Mouse (Mus musculus) lung, postnatal 0 days (tissue): Measurements from ENCODE around the gene Pan2.

ENCODE experiments used
- CTCF ChIP-seq: IDR thresholded peaks from 2 replicates; pipeline ENCODE4 v1.5.1; 2016; ENCODE audit warnings: antibody characterized with exemption, mild to moderate bottlenecking
- EP300 ChIP-seq: IDR thresholded peaks from 2 replicates; pipeline ENCODE4 v1.6.1; 2016; ENCODE audit warnings: antibody characterized with exemption, mild to moderate bottlenecking, control low read depth

DNA sequence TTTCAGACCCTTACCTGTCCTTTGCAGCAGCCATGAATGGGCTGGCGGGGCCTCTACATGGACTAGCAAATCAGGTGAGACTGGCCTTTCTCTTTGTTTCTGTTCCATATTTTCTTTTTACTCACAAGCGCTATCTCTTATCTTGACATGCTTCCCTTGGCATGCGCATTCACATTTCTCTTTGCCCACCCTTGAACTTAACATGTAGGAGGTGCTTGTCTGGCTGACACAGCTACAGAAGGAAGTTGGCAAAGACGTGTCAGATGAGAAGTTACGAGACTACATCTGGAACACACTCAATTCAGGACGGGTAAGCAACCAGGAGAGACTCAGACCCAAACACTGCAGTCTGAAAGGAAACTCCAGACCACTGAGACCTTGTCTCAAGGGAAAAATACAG is 56.1 kb downstream of the Pan2 start:
- TF ChIP-seq EP300 = no peak
- no peak for TF ChIP-seq CTCF
